Mouse (Mus musculus): ENCODE data around the gene Ric1. TPM values are rescaled to one million over a fixed set of nuclear protein-coding genes. Genes with fewer than 3 reads are reported as not detected.

The Ric1 gene
- polyA plus RNA-seq (2017; shearing (Covaris generic)), result 1.8 TPM

DNA sequence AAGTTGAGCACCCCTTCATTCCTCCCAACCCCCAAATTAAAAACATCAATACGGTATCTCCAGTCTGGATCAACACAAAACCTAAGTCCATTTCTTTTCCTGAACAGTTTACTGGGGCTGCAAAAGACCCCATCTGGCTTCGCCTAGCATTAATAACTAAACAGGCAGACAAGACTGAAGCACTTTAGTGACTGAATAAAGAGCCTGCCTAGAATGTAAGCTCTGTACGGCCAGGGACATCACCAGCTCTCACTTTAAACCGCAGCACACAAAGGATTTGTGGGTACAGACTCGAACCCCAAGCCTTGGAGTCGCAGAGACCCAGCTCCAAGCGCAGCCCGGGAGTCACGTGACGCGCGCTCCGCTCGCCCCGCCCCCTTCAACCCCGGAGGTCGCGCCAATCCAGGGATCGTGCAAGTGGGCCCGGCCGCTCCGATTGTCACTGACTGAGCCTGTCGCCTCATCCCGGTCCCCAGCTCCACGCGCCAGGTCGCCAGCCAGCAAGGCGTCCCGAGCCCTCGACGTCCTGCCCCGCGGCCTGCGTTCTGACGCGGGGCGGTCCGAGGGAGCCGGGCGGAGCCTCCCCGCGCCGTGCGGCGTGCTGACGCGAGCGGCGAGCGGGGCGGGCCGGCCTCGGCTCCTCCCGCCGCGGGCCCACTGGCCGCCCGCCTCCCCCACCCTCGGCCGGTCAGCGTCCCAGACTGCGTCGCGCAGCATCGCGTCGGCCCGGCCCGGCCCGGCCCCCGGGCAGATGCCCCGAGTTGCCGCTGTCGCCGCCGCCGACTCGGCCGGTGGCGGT is at the start of gene Ric1:
Gene Ric1, plus strand, starts transcription at position 646 of the 799 bp plus-strand sequence.

DNA sequence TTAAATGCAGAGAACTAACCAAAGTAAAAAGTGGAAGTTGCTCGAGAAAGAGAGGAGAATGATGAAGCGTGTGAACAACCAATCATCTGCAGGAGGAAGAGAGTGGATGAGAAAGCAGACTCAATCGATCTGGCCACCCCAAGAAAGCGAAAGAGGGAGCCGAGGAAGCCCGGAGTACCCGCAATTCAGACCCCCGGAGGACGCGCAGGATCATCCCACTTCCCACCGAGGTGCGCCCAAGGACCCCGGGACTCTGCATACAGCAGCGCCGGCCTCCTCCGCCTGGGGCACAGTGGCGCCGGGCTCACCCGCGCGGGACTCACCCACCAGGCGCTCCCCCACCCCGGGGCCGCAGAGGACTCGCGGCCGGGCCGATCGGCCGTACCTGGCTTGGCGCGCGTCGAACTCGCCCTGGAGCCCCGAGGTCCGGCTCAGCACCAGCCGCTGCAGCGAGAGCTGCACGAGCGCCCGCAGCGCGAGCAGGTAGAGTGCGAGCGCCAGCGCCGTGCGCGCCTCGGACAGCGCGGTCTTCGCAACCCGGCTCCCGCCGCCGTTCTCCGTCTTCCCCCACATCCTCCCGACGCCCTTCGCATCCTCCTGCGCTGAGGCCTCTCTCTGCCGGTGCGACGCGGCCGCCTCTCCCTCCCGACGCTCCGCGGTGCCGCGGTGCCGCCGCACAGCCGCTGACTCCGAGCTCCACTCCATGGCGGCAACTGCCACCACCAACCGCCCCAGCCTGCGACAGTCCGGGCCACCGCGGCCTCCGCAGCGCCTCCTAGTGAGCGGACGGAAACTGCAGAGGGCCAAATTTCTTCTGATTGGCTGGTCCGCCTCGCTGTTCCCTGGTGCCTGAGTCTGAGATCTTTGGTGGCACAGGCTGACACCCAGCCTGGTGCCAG is 125.8 kb downstream of the Ric1 start, which contains the start of gene Ermp1:
Gene Ermp1, minus strand, starts transcription at position 765 of the 899 bp plus-strand sequence.

Other genes with a start within 250 kb of the Ric1 start
- 26.6 TPM for gene Insl6, start 196.9 kb upstream of the Ric1 start, polyA plus RNA-seq (2017; shearing (Covaris generic))
- gene Rln1, start 187.6 kb upstream of the Ric1 start, polyA plus RNA-seq (2017; shearing (Covaris generic)), result not detected
- 302 TPM for gene Plgrkt, start 154.9 kb upstream of the Ric1 start, polyA plus RNA-seq (2017; shearing (Covaris generic))
- gene Cd274, start 154.8 kb upstream of the Ric1 start, polyA plus RNA-seq (2017; shearing (Covaris generic)), result 58.5 TPM
- gene Pdcd1lg2, start 111.4 kb upstream of the Ric1 start, polyA plus RNA-seq (2017; shearing (Covaris generic)), result 24.0 TPM
- gene Ermp1, start 126.1 kb downstream of the Ric1 start, polyA plus RNA-seq (2017; shearing (Covaris generic)), result 15.1 TPM
- not detected for gene Mlana, start 175.5 kb downstream of the Ric1 start, polyA plus RNA-seq (2017; shearing (Covaris generic))